Mouse (Mus musculus) urinary bladder, adult 2 months (tissue): ENCODE measurements around the gene Xrcc3. TPM values are rescaled to one million over a fixed set of nuclear protein-coding genes. Genes with fewer than 3 reads are reported as not detected.

ENCODE experiments used
- DNase-seq: peaks from one replicate; pipeline ENCODE4 v3.0.0; 2022; ENCODE audit warnings: low spot score
- polyA plus RNA-seq: library from polyadenylated mRNA; depleted of rRNA; stranded (reverse); fragments of >200 nt; gene quantifications from 2 replicates; pipeline ENCODE4 v1.2.3, GENCODE M21; 2012

Xrcc3 gene
- polyA plus RNA-seq, 1 experiment = 3.5 TPM

- DNase-seq = no peak
These were observed 2.9 kb upstream of the Xrcc3 start for GRCm38 (mm10) chr12:111816528-111816927.

DNA sequence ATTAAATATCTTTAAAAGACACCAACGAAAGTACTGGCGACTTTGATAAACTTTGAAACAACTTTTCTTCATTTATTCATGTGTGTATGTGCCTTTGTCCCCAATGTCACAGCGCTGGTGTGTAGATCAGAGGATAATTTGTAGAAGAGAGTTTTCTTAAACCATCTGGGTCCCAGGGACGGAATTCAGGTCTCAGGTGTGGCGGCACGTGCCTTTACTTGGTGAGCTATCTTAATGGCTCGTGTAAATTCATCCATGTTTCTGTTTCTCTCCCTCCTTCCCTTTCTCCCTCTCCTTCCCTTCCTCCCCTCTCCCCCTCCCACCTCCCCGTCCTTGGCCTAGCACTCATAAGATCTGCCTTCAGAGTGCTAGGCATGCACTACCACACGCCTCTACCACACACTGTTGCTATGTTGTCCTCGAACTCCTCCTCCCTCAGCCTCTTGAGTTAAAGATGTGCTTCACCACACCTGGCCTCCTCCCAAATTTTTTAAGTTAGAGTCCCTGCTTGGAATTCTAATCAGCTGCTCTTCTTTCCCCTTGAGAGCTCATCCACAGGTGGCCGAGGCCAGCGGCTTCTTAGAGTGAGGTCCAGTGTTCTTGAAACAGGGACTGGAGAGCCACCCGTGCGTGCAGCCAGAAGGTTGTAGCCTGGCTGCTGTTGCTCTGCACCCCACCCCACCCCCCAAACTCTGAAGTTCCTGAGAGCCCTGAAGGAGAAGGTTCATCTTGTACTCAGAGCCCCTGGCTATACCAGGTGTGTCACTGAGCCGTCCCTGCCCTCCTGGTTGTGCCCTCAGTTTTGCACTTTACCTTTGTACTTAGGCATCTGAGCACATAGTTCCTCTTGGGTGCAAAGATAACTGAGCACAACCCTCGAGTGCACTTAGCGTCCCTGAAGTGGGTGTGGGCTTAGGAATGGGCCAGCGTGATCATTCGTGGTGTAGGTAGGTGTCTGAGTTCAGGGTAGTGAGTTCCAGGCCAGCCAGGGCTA is 1.4 kb upstream of the Xrcc3 start:
- no peak for DNase-seq

DNA sequence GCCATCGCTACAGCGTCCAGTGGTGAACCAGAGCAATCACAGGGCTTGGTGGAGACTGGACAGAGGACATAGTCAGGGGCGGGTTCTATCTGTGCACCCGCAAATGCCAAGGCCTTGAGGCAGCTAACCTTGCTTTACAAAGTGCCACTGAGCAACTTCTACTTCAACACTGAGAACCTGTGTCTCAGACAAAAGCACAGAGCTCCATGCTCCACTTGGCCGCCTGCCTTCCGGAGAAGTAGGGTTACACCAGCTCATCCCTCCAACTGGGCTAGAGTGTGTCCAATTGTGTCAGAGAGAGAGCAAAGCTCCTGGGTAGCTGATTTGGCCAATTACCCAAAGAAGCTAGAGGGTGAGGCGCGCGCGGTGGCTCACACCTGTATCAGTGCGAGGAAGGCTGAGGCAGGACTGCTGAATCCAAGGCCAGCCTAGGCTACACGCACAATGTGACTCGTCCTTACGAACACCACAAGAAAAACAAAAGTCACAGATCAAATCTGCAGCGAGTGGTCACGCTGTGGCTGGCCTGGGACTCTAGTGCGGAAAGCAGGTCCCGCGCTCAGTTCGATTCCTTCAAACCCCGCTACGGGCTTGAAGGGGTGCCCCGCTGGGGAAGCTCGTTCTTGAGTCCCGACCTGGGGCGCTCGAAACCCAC is 435 bp downstream of the Xrcc3 start:
- DNase-seq = no peak

GRCm38 (mm10) chr12:111812611-111813010 is 1.1 kb downstream of the Xrcc3 start:
- DNase-seq = no peak

GRCm38 (mm10) chr12:111812075-111812474 is 1.6 kb downstream of the Xrcc3 start:
- DNase-seq = no peak

GRCm38 (mm10) chr12:111809762-111810161 is 3.9 kb downstream of the Xrcc3 start:
- peak; percentile 48 for DNase-seq

DNA sequence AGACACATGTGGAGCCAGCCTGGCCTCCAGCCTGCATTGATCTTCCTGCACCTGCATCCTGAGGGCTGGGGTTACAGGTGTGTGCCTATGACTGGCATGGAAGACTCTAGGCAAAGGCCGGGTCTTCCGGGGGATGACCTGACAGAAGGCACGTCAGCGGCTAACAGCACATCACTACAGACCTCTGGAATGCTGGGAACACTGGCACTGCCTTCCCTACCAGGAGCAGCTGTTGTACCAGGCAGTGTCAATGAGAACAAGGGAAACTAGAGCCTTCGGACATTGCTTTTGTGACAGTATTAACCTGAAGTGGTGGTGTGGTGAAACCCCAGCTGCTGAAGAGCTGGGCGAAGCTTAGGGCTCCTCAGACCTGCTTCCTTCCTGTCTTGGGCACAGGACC is 4.9 kb downstream of the Xrcc3 start:
- DNase-seq = no peak

- DNase-seq = no peak
These were observed 10.1 kb downstream of the Xrcc3 start for GRCm38 (mm10) chr12:111803538-111803937.

GRCm38 (mm10) chr12:111800459-111801183 is 13.1 kb downstream of the Xrcc3 start:
- DNase-seq = no peak

DNA sequence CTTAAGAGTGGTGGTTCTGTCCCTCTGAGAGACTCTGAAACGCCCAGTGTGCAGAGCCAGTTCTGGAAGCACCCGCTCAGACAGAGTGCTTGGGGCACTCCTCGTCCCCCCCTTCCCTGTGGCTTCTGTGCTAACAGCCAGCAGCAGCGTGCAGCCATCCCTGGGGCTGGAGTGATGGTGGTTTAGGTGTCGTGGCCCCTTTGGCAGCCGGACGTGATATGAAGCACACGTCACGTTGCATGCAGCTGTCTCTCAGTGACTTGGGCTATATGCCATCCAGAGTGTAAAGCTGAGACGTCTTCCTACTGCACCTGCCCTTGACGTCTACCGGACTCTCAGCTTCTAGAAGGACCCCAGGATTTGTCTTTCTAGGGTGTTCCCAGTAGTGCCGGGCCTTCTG is 15.2 kb downstream of the Xrcc3 start:
- no peak for DNase-seq

DNA sequence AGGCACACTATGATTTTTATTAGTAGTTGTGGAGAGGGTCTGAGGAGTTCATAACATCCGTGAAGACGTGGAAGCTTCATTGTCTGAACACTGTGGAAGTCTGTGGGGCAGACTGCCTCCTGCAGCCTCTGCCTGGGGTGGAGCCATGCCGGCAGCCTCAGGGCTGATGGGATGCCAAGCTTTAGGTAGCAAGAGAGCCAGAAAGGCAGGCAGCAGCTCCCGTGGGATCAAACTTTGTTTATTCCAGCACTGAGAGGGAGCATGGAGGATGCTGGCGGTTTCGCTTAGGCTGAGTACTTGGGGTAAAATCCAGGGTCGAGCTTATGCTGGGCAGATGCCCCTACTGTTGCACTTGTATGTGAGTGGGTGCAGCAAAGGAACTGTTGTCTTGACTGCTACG is 16.4 kb downstream of the Xrcc3 start:
- DNase-seq = no peak

- no peak for DNase-seq
These were observed 18.3 kb downstream of the Xrcc3 start for GRCm38 (mm10) chr12:111795180-111795895.

DNA sequence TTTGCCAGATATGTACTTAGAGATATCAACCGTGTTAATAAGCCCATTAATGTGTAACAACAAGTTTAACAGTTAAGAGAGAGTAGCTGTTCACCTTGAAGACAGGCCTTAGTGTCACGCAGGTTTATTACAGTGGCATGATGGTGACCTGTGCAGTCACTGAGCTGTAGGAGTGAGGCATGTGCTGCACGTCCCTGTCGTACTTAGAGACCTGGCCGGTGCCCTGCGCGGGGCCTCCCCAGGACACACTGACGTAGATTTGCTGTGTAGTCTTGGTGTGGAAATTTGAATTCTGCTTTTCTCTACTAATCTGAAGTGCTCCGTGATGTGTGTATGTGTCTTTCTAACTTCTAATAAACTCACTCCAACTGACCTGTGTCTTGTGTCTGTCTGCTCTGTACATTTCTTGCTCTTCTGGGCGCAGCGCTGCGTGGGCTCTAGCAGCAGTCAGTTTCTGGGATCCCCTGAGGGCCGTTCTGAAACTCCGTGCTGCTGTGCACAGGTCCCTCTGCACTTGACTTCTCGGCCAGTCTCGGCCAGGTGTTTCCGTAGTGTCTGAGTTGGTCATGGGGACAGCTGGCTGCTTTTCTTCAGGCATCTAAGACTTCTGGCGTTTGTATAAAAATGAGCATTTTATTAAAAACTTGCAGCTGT is 19.0 kb downstream of the Xrcc3 start:
- DNase-seq = no peak

DNA sequence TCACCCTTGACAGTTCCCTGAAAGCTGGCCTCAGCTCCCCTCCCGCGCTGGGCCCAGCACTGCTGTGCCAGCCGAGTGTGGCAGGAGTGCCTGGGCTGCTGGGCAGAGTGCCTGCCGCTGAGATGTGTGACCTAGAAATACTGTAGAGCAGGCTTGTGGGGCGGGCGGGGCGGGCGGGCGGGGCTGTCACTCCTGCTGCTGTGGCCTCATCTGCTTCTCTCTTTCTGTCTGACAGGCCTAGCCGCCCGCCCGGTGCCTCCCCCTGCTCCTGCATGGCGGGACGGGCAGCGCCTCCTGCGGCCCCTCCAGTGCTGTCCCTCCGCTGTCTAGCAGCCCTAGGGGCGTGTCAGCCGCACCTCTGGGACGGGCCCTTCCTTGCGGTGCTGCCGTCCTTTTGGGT is 19.6 kb downstream of the Xrcc3 start:
- no peak for DNase-seq

- no peak for DNase-seq
These were observed 22.1 kb downstream of the Xrcc3 start for GRCm38 (mm10) chr12:111791474-111792104.

GRCm38 (mm10) chr12:111790631-111791030 is 23.0 kb downstream of the Xrcc3 start:
- no peak for DNase-seq

DNA sequence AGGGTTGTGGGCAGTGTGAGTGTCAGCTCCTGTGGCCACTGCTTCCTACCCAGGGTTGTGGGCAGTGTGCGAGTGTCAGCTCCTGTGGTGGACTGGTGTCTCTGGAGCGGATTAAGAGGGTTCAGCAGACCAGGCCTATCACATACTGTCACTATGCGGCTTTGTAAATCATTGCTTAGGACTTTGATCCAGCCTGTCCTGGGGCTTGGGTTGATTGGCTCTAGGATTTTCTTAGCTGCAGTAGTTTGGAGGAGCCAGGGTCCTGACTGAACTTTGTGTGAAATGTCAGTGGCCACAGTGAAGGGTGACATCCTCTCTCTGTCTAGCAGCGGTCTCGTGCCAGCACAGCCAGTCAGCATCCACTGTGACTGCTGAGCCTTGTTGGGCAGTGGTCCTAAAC is 23.6 kb downstream of the Xrcc3 start:
- no peak for DNase-seq

DNA sequence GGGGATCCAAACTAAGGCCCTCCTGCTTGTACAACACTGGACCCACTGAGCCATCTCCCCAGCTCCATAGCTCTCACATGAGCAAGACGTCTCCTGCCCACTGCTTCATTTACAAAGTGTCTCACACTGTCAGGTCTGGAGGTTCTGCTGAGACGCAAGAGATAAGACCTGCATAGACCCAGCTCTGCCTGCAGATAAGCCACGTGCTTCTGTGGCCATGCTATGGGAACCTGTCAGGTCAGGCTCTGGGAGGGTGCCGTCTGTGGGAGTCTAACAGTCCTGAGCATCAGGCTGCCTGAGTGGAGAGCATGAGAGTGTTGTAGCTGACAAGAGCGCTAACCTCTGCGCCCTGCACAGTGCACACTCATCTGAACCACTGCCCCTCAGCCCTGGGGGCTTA is 26.7 kb downstream of the Xrcc3 start:
- DNase-seq = no peak

- DNase-seq = no peak
These were observed 28.5 kb downstream of the Xrcc3 start for GRCm38 (mm10) chr12:111785174-111785573.

GRCm38 (mm10) chr12:111779544-111779943 is 34.1 kb downstream of the Xrcc3 start:
- DNase-seq = no peak

- DNase-seq = no peak
These were observed 35.8 kb downstream of the Xrcc3 start for GRCm38 (mm10) chr12:111777919-111778318.
